Comparison of ENCODE assay signal across 8 mouse cellular contexts in the genomic region with DNA sequence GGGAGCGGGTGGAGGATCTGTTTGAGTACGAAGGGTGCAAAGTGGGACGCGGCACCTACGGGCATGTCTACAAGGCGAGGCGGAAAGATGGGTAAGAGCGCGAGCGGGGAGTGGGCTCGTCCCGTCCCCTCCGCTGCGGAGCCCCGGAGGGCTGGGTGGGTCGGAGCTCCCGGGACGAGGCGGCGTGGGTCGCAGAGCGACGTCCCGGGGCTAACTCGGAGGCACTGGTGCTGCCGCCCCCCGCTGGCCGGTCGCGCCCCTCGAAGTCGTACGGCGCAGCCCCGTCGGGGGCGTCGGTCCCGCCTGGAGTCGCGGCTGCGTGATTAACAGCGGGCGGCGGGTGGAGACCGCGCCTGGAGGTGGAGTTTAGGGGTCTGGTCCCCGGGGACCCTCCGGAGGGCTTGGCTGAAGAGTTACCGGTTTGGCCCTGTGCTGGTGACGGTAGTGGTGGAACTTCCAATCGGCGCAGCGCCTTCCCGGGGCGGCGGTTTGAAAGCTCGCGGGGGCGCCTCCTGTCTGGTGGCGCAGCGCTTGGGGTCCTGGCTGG. TPM values are rescaled to one million over a fixed set of nuclear protein-coding genes. Genes with fewer than 3 reads are reported as not detected.
DNase-seq lines count a peak whose midpoint lies in the region; ATAC-seq and TF ChIP-seq lines count a peak whose summit lies in the region.

No protein-coding gene starts in this region.

- under 1% methylated on average over 60 of the region's 62 CpGs for WGBS in kidney, embryonic 15.5 days
- under 1% methylated on average over 61 of the region's 62 CpGs for WGBS in liver, postnatal 0 days (ENCODE audit: insufficient replicate concordance)
- WGBS in neural tube, embryonic 14.5 days: under 1% methylated on average over 58 of the region's 62 CpGs

- H3K4me2 ChIP-seq in kidney, embryonic 15.5 days: peak overlapping the region; percentile 73
- peak overlapping the region; percentile 87 for H3K4me2 ChIP-seq in liver, postnatal 0 days (ENCODE audit: low read depth, low read length)
- peak overlapping the region; percentile 61 for H3K4me2 ChIP-seq in neural tube, embryonic 14.5 days (ENCODE audit: low read depth, low read length)

- no peaks in the 10 kb centered on the region for H3K9me3 ChIP-seq in kidney, embryonic 15.5 days (replicated peaks)
- no peaks in the 10 kb centered on the region for H3K9me3 ChIP-seq in liver, postnatal 0 days (ENCODE audit: low read length)
- no peaks in the 10 kb centered on the region for H3K9me3 ChIP-seq in neural tube, embryonic 14.5 days (ENCODE audit: control insufficient read depth, low read length)

- DNase-seq in 3T3-L1 (ENCODE audit: low read depth, low spot score) (peak; percentile 67), MN1 (ENCODE audit: low spot score) (peak; percentile 90)
- DNase-seq in embryo, embryonic 9.5 days (ENCODE audit: extremely low spot score): peak; percentile 72
- peak; percentile 72 to 77 for DNase-seq in heart, adult 9 months (ENCODE audit: low spot score in 2 of 2)
- DNase-seq in liver, postnatal 0 days: peak; percentile 73
- DNase-seq in thymus, postnatal 4 days: peak; percentile 83

- peak overlapping the region; percentile 95 for H3K27ac ChIP-seq in kidney, embryonic 15.5 days
- H3K27ac ChIP-seq in liver, postnatal 0 days (ENCODE audit: low read depth): peak overlapping the region; percentile 100
- peak overlapping the region; percentile 93 for H3K27ac ChIP-seq in neural tube, embryonic 14.5 days (ENCODE audit: low read depth, low read length)

- ATAC-seq in kidney, embryonic 15.5 days (replicated peaks; ENCODE audit: low FRiP score): peak; percentile 43
- ATAC-seq in liver, postnatal 0 days: 0 out of 2 replicates have a peak, but pooled peaks have one; percentile 0
- peak; percentile 36 for ATAC-seq in neural tube, embryonic 14.5 days (ENCODE audit: low read depth)

- H3K9ac ChIP-seq in kidney, embryonic 15.5 days: peak overlapping the region; percentile 89
- peak overlapping the region; percentile 91 for H3K9ac ChIP-seq in liver, postnatal 0 days (replicated peaks)
- peak overlapping the region; percentile 86 for H3K9ac ChIP-seq in neural tube, embryonic 14.5 days (replicated peaks; ENCODE audit: low read depth, low read length)

- no peaks in the 10 kb centered on the region for H3K27me3 ChIP-seq in kidney, embryonic 15.5 days
- H3K27me3 ChIP-seq in liver, postnatal 0 days (ENCODE audit: insufficient read depth, low read length): no peaks in the 10 kb centered on the region
- no peaks in the 10 kb centered on the region for H3K27me3 ChIP-seq in neural tube, embryonic 14.5 days (ENCODE audit: control insufficient read depth, insufficient read depth, low read length)

- H3K4me3 ChIP-seq in kidney, embryonic 15.5 days (replicated peaks): peak overlapping the region; percentile 88
- peak overlapping the region; percentile 94 for H3K4me3 ChIP-seq in liver, postnatal 0 days (ENCODE audit: low read depth, low read length)
- peak overlapping the region; percentile 93 for H3K4me3 ChIP-seq in neural tube, embryonic 14.5 days (ENCODE audit: low read depth, low read length)

- H3K4me1 ChIP-seq in kidney, embryonic 15.5 days: peaks cover 21% of the 10 kb centered on the region
- H3K4me1 ChIP-seq in liver, postnatal 0 days (ENCODE audit: insufficient read depth): peaks cover 7% of the 10 kb centered on the region
- H3K4me1 ChIP-seq in neural tube, embryonic 14.5 days (ENCODE audit: control insufficient read depth, insufficient read depth, low read length): peaks cover 14% of the 10 kb centered on the region

- TF ChIP-seq EP300 in liver, postnatal 0 days (IDR thresholded peaks at IDR 0.05; ENCODE audit: low read depth): no peak

- TF ChIP-seq CTCF in liver, postnatal 0 days (IDR thresholded peaks at IDR 0.05; ENCODE audit: low read depth): peak; percentile 46

- no peaks in the 10 kb centered on the region for H3K36me3 ChIP-seq in kidney, embryonic 15.5 days
- H3K36me3 ChIP-seq in liver, postnatal 0 days (replicated peaks; ENCODE audit: insufficient read depth, low read length): no peaks in the 10 kb centered on the region
- H3K36me3 ChIP-seq in neural tube, embryonic 14.5 days (ENCODE audit: control insufficient read depth, insufficient read depth, low read length): no peaks in the 10 kb centered on the region

RNA-seq across cellular contexts. Expression of gene Cdk19, which starts 10.3 kb away (rescaled TPM):
- 8.5 and 9.1 TPM in 2 replicates for polyA plus RNA-seq in kidney, embryonic 15.5 days (2015; fragmentation: Nextera tagmentation; extraction: Ambion mirVana)
- polyA plus RNA-seq in liver, postnatal 0 days (2015; fragmentation: Nextera tagmentation; extraction: Ambion mirVana): 2.5 and 2.8 TPM in 2 replicates
- polyA plus RNA-seq in neural tube, embryonic 14.5 days (2014; fragmentation: Nextera tagmentation; extraction: Ambion mirVana): 15.7 and 19.1 TPM in 2 replicates

RNA-seq across cellular contexts. Expression of gene Amd1, which starts 47.7 kb away (rescaled TPM):
- 64.6 and 65.5 TPM in 2 replicates for polyA plus RNA-seq in kidney, embryonic 15.5 days (2015; fragmentation: Nextera tagmentation; extraction: Ambion mirVana)
- polyA plus RNA-seq in liver, postnatal 0 days (2015; fragmentation: Nextera tagmentation; extraction: Ambion mirVana): 25.5 and 29.1 TPM in 2 replicates
- polyA plus RNA-seq in neural tube, embryonic 14.5 days (2014; fragmentation: Nextera tagmentation; extraction: Ambion mirVana): 49.9 and 53.3 TPM in 2 replicates

Comparison
In these comparisons a context has a peak if more than half of its experiments do, and no peak if none do; other contexts are left out.
1. Peak in every context shown above with its lines: DNase-seq, ATAC-seq, H3K4me3 ChIP-seq and H3K27ac ChIP-seq.